Mouse (Mus musculus) Muller cell, postnatal 12 days (primary cell): ENCODE results near the gene Gm3594.
"Not testable (repeated sequence)": the region's sequence is repeated elsewhere in the genome, so short reads cannot be mapped to it uniquely, and the experiment has no call there.

Experiments used
- DNase-seq: peaks from one replicate; pipeline ENCODE4 v3.0.0-alpha.2; 2015; ENCODE audit errors: inconsistent ontology term

Gene Gm3594

DNA sequence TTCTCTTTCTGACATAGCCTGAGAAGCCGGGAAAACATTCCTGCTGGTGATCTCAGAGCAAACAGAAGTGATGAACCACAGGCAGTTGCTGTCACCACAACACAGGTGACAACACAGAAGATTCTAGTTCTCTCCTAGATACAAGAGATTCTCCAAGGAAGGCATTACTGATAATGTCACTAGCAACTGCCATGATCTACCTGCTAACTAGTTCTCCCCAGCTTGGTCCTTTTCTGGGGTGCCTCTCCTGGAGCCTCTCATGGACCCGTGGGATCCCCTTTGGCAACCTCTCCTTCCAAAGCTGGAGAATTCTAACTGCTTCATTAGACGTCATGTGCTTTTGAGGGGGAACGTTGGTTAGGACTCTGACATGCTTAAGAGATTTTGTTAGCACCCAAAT lies at the start of gene Gm3594:
TSS of gene Gm3594 (minus strand) at position 101 of the 400 bp plus-strand sequence.
- DNase-seq: not testable (repeated sequence)

DNA sequence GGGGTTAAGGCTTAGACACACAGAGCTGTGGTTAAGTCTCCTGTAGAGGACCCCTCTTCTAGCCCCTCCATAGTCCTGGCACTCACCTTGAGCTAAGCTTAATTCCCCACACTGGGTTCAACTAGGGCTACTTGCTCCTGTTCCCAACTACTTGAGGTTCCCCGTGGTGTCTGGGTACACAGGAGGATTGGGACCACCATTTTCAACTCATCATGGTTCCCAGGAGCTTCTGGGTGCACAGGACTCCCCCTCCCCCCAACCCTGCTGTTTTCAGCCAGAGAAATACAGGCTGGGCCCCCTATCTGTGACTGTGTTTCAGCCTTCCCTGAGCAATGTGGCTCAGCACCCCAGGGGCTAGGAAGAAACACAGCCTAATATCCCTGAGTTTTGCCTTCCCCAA lies 41.9 kb upstream of the Gm3594 start:
- DNase-seq: not testable (repeated sequence)

DNA sequence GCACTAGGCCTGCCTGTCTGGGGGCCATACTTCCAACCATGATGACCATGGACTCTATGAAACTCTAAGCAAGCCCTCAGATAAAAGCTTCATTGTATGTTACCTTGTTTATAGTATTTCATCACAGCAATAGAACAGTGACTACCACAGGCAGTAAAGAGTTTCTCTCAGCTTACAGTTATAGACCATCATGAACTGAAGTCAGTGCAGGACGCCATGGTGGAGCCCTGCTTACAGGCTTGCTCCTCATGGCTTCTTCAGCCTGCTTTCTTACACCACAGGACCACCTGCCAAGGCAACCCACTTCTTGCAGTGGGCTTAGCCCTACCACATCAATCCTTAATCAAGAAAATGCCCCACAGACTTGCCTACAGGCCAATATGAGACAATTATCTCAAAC lies 41.1 kb upstream of the Gm3594 start:
- DNase-seq: not testable (repeated sequence)

DNA sequence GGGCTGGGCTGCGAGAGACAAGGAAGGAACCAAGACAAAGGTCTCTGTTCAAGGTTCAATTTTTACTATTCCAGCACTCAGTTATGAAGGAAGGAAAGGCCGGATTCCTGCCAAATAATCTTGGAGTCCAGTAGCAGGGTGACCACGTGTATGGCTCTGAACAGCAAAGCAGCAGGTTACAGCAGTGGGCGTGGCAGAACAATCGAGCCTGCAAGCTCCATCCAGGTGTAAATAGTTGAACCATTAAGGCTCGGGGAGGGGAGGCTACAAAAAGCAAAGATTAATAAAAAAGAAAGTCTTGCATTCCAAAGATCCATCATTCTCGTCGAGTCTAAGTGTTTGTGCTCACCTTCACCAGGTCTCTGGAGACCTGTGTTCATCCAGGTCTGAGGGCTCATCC lies 37.7 kb upstream of the Gm3594 start:
- not testable (repeated sequence) for DNase-seq

DNA sequence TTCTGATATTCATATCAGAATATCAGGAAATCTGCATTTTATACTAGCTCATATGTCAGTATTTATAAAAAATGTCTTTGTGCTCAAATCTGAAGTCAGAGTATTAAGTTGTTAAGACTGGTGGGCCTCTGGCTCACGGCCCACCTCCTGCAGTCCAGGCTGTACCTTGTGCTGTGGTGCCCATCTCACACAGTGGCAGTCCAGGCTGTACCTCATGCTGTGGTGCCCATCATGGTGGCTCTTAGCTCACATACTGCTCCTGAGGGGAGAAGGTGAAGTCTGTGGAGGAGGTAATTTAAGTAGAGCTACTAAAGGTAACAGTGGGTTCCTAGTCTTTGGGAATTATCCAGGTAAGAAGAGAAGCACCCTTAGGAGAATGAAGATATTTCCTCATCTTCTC lies 27.4 kb upstream of the Gm3594 start:
- DNase-seq: not testable (repeated sequence)

DNA sequence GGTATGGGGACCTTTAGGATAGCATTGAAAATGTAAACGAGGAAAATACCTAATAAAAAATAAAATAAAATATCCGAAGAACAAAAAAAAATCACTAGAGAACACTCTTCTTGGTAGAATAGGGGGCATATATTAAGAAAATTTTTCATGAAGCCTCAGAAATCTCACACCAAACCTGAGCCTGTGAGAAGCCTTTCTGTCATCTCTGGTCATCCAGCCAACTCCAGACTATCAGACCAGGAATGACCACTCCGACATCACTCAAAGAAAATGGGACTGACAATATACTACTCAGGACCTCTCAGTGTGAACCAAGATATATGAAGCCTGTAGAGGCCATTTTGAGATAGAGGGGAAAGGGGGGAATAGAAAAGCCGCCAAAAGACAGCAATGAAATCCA lies 3.6 kb downstream of the Gm3594 start:
- DNase-seq: not testable (repeated sequence)

DNA sequence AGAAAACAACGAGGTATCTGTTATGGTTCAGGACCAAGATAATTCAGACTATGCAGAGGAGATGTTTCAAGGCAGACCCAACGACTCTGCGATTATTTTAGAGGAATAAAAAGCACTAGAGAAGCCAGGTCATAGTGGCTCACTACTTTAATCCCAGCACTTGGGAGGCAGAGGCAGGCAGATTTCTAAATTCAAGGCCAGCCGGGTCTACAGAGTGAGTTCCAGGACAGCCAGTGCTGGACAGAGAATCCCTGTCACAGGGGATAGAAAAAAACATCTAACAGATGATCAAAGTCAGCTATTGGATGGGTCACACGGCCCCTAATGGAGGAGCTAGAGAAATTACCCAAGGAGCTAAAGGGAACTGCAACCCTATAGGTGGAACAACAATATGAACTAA lies 4.2 kb downstream of the Gm3594 start:
- not testable (repeated sequence) for DNase-seq

DNA sequence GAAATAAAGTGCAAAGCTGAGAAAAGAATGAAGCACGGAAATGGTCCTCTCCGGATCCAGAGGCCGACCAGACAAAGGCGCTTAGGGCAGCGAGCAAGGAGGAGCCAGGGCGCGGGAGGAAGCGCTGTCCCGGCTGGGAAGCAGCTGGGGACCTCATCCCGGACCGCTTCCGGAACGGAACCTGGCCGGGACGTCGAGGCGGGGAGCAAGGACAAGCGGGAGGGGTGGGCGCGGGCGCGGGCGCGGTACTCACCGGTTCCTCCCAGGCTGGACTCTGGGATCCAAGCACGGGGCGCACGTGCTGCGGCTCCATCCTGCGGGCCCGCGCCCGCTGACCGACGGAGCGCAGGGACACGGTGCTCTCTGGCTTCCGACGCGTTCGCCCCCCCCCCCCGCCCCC lies 17.6 kb downstream of the Gm3594 start:
- not testable (repeated sequence) for DNase-seq

DNA sequence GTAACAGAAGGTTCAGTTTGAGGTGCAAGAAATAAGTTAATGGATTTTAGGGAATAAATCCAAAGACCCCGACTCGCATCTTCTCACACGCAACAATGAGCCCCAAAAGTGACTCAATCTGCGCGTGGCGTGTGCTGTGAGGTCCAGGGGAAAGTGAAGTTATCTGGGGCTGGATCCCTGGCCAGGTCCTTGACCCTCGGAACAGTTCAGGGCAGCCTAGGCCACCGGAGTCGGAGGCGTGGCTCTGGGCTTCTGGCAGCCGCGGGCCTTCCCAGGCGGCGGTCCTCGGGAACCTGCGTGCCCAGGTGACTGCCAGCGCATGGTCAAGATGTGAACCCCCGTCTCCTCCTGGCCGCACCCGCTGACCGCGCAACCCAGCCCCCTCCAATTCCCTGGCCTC lies 18.1 kb downstream of the Gm3594 start:
- DNase-seq: not testable (repeated sequence)

DNA sequence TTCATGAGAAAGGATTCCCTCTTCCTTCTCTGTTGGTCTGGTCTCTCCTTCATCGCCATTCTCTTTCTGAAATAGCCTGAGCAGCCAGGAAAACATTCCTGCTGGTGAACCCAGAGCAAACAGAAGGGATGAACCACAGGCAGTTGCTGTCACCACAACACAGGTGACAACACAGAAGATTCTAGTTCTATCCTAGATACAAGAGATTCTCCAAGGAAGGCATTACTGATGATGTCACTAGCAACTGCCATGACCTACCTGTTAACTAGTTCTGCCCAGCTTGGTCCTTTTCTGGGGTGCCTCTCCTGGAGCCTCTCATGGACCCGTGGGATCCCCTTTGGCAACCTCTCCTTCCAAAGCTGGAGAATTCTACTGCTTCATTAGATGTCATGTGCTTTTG lies 32.0 kb downstream of the Gm3594 start, which contains the start of gene Gm3591:
TSS of gene Gm3591 (minus strand) at position 101 of the 400 bp plus-strand sequence.
- DNase-seq: not testable (repeated sequence)

DNA sequence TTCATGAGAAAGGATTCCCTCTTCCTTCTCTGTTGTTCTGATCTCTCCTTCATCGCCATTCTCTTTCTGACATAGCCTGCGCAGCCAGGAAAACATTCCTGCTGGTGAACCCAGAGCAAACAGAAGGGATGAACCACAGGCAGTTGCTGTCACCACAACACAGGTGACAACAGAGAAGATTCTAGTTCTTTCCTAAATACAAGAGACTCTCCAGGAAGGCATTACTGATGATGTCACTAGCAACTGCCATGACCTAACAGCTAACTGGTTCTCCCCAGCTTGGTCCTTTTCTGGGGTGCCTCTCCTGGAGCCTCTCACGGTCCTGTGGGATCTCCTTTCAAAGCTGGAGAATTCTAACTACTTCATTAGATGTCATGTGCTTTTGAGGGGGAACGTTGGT lies 54.2 kb downstream of the Gm3594 start, which contains the start of gene Gm16440:
TSS of gene Gm16440 (minus strand) at position 101 of the 400 bp plus-strand sequence.
- DNase-seq: not testable (repeated sequence)
